Mouse (Mus musculus) adrenal gland, postnatal 36 days (tissue): ENCODE measurements at regions not wholly inside any gene's neighbourhood (a gene's known extent, or its start where the extent isn't known, plus 50 kb on each side); places are given as distances from the start of the nearest gene placed in this dataset.

Source experiments
- DNase-seq, 2 experiments: peaks; one replicate each; pipeline ENCODE4 v3.0.0; 2021; ENCODE audit warnings: mixed read lengths in 1 of 2

GRCm38 (mm10) chr13:5211659-5212058, 602.7 kb upstream of the Akr1e1 start:
- DNase-seq = no peak

DNA sequence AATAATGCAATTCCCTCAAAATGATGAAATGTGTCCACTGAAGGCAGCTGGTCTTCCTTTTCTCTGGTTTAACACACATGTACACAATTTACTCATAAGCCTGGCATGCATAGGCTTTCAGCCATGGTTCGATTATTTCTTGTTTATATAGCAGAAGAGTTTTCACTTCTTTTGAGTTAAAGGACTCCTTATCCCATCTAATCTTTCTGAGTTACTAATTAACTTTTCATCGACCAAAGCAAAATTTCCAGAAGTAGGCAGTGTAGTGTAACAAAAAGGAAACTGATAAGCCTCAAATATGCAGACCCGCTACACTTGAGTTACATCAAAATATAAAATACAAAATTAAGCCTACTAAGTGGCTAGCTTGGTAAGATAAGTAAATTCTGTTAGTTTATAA, 620.5 kb upstream of the Akr1e1 start:
- DNase-seq = no peak

- DNase-seq = no peak
These were observed 625.3 kb upstream of the Akr1e1 start for GRCm38 (mm10) chr13:5234232-5234631.

GRCm38 (mm10) chr13:5235391-5235790, 625.9 kb upstream of the Klf6 start:
- no peak for DNase-seq

DNA sequence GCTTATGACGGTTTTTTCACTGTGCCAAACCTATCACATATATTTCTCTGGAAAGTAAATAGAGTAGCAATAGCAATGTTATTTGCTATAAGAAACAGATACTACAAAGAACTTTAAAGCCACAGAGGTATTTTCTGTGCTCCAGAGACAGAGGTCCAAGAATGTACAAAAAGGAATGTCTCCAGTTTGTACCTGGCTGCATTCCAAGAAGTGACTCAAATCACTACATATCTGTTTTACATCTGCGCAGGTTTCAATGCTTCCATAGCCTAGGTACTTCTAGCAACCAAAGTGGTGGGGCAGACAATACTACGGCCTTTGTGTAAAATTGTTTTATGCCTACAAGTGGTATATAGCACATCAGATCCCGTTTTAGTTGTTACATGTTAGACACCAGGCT, 620.7 kb upstream of the Klf6 start:
- DNase-seq = peak in 1 of 2 experiments; percentile 1

- no peak for DNase-seq
These were observed 618.5 kb upstream of the Klf6 start for GRCm38 (mm10) chr13:5242782-5243181.

- peak in 1 of 2 experiments; percentile 5 for DNase-seq
These were observed 612.5 kb upstream of the Klf6 start for GRCm38 (mm10) chr13:5248671-5249391.

DNA sequence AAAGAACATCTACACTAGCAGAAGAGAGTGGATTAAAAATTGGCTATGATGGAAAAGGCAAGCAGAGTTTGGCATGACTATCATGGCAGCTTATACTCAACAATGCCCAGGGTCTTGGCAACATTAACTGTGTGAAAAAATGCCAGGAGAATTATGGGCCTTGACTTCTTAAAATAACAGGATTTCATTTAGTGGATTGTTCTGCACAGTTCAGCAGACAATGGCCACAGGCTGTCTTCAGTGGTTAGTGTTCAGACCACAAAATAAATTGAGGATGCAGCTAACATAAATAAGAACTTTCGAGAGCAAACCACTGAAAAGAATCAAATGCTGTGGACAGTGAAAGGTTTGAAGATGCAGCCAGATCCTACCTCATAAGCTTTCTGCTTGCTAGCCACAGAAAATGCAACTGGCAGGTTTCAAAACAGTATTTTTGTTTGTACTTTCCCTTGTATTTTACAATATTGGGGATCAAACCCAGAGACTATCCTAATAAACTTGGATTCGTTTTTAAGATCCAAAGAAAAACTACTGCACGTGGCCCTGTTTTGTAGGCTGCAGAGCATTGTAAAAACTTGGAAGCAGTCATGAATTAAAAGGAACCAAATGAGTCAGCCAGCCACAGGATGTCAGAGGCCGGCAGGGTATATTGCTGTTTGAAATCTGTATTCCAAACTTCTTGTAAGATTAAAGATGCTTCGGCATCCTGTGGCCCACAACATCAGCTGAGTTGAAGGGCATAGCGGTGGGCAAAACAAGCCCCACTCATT, 603.2 kb upstream of the Klf6 start:
- DNase-seq = no peak

DNA sequence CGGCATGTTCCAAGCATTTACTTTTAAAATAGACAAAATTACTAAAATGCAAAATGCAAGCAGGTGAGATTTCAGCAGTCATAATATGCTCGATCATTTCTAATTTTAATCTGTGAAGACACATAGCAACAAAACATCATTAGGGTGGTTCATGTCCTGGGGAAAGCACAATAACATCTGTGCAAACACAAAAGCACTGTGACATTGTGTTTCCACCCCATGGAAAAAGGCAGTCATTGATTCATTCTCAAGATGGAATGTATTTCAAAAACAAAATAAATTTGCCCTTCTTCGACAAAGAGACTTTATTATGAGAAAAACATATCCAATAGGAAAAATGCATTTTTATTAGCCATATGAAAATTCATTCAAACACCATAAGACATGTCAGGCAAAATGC, 601.5 kb upstream of the Klf6 start:
- DNase-seq = no peak

GRCm38 (mm10) chr13:5272506-5273192, 588.6 kb upstream of the Klf6 start:
- DNase-seq = no peak

DNA sequence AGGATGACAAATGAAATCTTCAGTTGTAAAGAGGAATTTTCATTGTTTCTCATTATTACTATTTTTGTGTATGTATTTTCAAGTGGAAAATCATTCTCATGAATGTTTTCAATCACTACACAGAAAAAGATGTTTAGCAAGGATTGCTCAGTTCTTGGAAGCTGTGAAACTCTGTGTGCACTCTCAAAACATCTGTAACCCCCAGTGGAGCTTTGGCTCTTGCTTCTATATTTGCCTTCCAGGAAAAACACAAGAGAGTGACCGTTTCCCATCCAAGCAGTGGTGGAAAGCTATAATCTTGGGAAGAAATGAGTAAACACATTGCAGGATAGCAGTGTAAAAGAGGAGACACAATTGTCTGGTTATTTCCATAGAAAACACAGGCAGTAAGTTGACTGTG, 584.7 kb upstream of the Klf6 start:
- DNase-seq = no peak

GRCm38 (mm10) chr13:5289753-5290449, 571.4 kb upstream of the Klf6 start:
- DNase-seq = no peak

- no peak for DNase-seq
These were observed 559.1 kb upstream of the Klf6 start for GRCm38 (mm10) chr13:5302141-5302540.

- DNase-seq = no peak
These were observed 554.6 kb upstream of the Klf6 start for GRCm38 (mm10) chr13:5306688-5307087.

- no peak for DNase-seq
These were observed 548.0 kb upstream of the Klf6 start for GRCm38 (mm10) chr13:5313297-5313696.

DNA sequence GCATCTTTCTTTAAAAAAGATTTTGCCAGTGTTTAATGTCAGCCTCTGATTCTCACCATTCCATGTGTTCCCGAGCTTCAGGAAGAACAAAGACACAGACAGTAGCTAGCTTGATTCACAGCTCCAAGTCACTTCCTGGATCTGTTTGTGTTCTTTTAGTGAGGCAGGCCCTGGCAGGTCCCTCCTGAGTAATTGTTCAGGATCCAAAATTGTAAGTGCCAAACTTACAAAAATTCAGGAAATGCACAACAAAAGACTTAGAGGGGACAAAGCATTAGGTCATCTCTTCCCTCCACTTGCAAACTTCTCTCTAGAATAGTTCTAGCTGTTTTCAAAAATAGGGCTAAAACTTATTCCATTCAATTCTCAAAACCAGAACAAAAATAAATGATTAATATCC, 546.3 kb upstream of the Klf6 start:
- DNase-seq = peak in 1 of 2 experiments; percentile 8

GRCm38 (mm10) chr13:5317941-5318856, 543.1 kb upstream of the Klf6 start:
- DNase-seq = no peak

DNA sequence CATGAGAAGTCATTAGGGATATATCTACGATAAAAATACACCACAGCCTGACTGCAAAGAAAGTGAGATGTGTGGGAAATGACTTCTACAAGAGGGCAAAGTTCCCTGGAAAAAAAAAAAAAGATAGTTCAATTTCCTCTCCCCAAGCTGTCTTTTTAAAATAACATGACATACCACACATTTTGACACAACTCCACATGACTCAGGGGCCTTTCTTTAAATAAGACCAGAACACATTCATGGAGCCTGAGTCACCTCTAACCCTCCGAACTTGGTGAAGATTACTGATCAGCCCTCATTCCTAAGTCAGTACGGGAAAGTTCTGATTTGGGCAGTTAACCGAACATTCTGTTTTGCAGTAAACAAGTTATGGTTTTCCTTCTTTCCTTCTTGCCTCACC, 515.6 kb upstream of the Klf6 start:
- DNase-seq = peak in 1 of 2 experiments; percentile 17

GRCm38 (mm10) chr13:5347503-5348469, 513.5 kb upstream of the Klf6 start:
- DNase-seq = peak; percentile 3 to 26
